Mouse (Mus musculus) limb, embryonic 10.5 days (tissue): ENCODE results near the gene Hcls1. TPM values are rescaled to one million over a fixed set of nuclear protein-coding genes. Genes with fewer than 3 reads are reported as not detected.

Experiments
- DNase-seq: peaks from one replicate; pipeline ENCODE4 v3.0.0-alpha.2; 2017; ENCODE audit warnings: low spot score
- H3K27ac ChIP-seq: fragments of 300-500 bp; sonication (generic); 2 replicates; pipeline ENCODE4 v1.5.1; 2016; ENCODE audit warnings: mild to moderate bottlenecking
- H3K27me3 ChIP-seq: fragments of 300-500 bp; sonication (generic); 2 replicates; pipeline ENCODE4 v1.6.1; 2016; ENCODE audit warnings: low read depth, mild to moderate bottlenecking; ENCODE audit not compliant: poor library complexity, severe bottlenecking
- H3K36me3 ChIP-seq: fragments of 300-500 bp; sonication (generic); 2 replicates; pipeline ENCODE4 v1.6.1; 2016; ENCODE audit warnings: mild to moderate bottlenecking, moderate library complexity
- H3K4me1 ChIP-seq: fragments of 300-500 bp; sonication (generic); 2 replicates; pipeline ENCODE4 v1.6.1; 2016
- H3K4me3 ChIP-seq: fragments of 300-500 bp; sonication (generic); 2 replicates; pipeline ENCODE4 v1.5.1; 2016; ENCODE audit warnings: mild to moderate bottlenecking, moderate library complexity
- H3K9me3 ChIP-seq: fragments of 300-500 bp; sonication (generic); replicated peaks from 2 replicates; pipeline ENCODE4 v1.6.1; 2016; ENCODE audit warnings: mild to moderate bottlenecking
- WGBS: fragments of 180-500 bp; shearing (Covaris S2); methylation state at CpG from one replicate; pipeline ENCODE4 v1.1.7; 2016; 5-methylcytosine and 5-hydroxymethylcytosine counted together
- polyA plus RNA-seq: library from polyadenylated mRNA; unstranded; fragments of >200 nt; fragmentation: Nextera tagmentation; extraction: Ambion mirVana; gene quantifications from 2 replicates; pipeline ENCODE4 v1.2.1, GENCODE M21; 2016

Gene Hcls1
- 2.0 and 2.3 TPM in 2 replicates for polyA plus RNA-seq

- H3K27me3 ChIP-seq = no peaks in the 10 kb centered on the region
- 88% methylated on average over 7 of the region's 7 CpGs for WGBS
- no peak for DNase-seq
- no peak within 1 kb of the TSS for H3K4me3 ChIP-seq
- no peak within 1 kb of the TSS for H3K27ac ChIP-seq
- peaks cover 33% of the 10 kb centered on the region for H3K36me3 ChIP-seq
- peaks cover 18% of the 10 kb centered on the region; the same call in 1 of the 2 replicates for H3K4me1 ChIP-seq
- no peaks in the 10 kb centered on the region for H3K9me3 ChIP-seq
Measured at GRCm38 (mm10) chr16:36934841-36935620, at the start of gene Hcls1. Gene Hcls1, plus strand, starts transcription at chr16:36934983.

- no peaks in the 10 kb centered on the region for H3K27me3 ChIP-seq
- H3K4me1 ChIP-seq = no peaks in the 10 kb centered on the region
- no peaks in the 10 kb centered on the region for H3K9me3 ChIP-seq
- peaks cover 40% of the 10 kb centered on the region for H3K36me3 ChIP-seq
- DNase-seq = no peak
- H3K27ac ChIP-seq = no peak overlapping the region
- 94% methylated on average over 11 of the region's 11 CpGs for WGBS
- H3K4me3 ChIP-seq = no peak overlapping the region
Measured at GRCm38 (mm10) chr16:36885912-36886311, 48.9 kb upstream of the Hcls1 start.

GRCm38 (mm10) chr16:36887546-36887945 is 47.2 kb upstream of the Hcls1 start:
- 89% methylated on average over 5 of the region's 5 CpGs for WGBS
- Histone ChIP-seq H3K27me3 (no peaks in the 10 kb centered on the region), H3K36me3 (peaks cover 55% of the 10 kb centered on the region), H3K9me3 (no peaks in the 10 kb centered on the region), H3K4me1 (no peaks in the 10 kb centered on the region), H3K27ac (no peak overlapping the region), H3K4me3 (no peak overlapping the region)
- no peak for DNase-seq

GRCm38 (mm10) chr16:36890559-36890958 is 44.2 kb upstream of the Hcls1 start:
- WGBS = 96% methylated on average over 3 of the region's 3 CpGs
- Histone ChIP-seq H3K36me3 (peaks cover 79% of the 10 kb centered on the region), H3K9me3 (no peaks in the 10 kb centered on the region), H3K4me1 (no peaks in the 10 kb centered on the region), H3K4me3 (no peak overlapping the region), H3K27me3 (no peaks in the 10 kb centered on the region), H3K27ac (no peak overlapping the region)
- DNase-seq = no peak

GRCm38 (mm10) chr16:36891415-36891814 is 43.4 kb upstream of the Hcls1 start:
- H3K4me3 ChIP-seq = no peak overlapping the region
- DNase-seq = no peak
- H3K9me3 ChIP-seq = no peaks in the 10 kb centered on the region
- peaks cover 80% of the 10 kb centered on the region for H3K36me3 ChIP-seq
- H3K4me1 ChIP-seq = no peaks in the 10 kb centered on the region
- no peaks in the 10 kb centered on the region for H3K27me3 ChIP-seq
- H3K27ac ChIP-seq = no peak overlapping the region
- WGBS = 95% methylated on average over 4 of the region's 4 CpGs

- DNase-seq = peak; percentile 8
- H3K9me3 ChIP-seq = no peaks in the 10 kb centered on the region
- H3K4me1 ChIP-seq = no peaks in the 10 kb centered on the region
- 95% methylated on average over 10 of the region's 10 CpGs for WGBS
- H3K27ac ChIP-seq = no peak overlapping the region
- H3K27me3 ChIP-seq = no peaks in the 10 kb centered on the region
- no peak overlapping the region for H3K4me3 ChIP-seq
- peaks cover 83% of the 10 kb centered on the region for H3K36me3 ChIP-seq
Measured at GRCm38 (mm10) chr16:36893317-36893716, 41.5 kb upstream of the Hcls1 start.

GRCm38 (mm10) chr16:36896712-36897111 is 38.1 kb upstream of the Hcls1 start:
- H3K27ac ChIP-seq = no peak overlapping the region
- no peaks in the 10 kb centered on the region for H3K9me3 ChIP-seq
- H3K36me3 ChIP-seq = peaks cover 84% of the 10 kb centered on the region
- H3K4me1 ChIP-seq = no peaks in the 10 kb centered on the region
- H3K27me3 ChIP-seq = no peaks in the 10 kb centered on the region
- H3K4me3 ChIP-seq = no peak overlapping the region
- WGBS = 93% methylated on average over 6 of the region's 6 CpGs
- no peak for DNase-seq

GRCm38 (mm10) chr16:36903156-36903555 is 31.6 kb upstream of the Hcls1 start:
- Histone ChIP-seq H3K27ac (no peak overlapping the region), H3K9me3 (no peaks in the 10 kb centered on the region), H3K4me3 (no peak overlapping the region), H3K27me3 (no peaks in the 10 kb centered on the region), H3K36me3 (peaks cover 65% of the 10 kb centered on the region), H3K4me1 (no peaks in the 10 kb centered on the region)
- no peak for DNase-seq
- WGBS = 94% methylated on average over 5 of the region's 5 CpGs

- Histone ChIP-seq H3K9me3 (no peaks in the 10 kb centered on the region), H3K36me3 (peaks cover 74% of the 10 kb centered on the region), H3K4me1 (no peaks in the 10 kb centered on the region), H3K27me3 (no peaks in the 10 kb centered on the region), H3K4me3 (no peak overlapping the region), H3K27ac (no peak overlapping the region)
- WGBS = 95% methylated on average over 10 of the region's 10 CpGs
- DNase-seq = no peak
Measured at GRCm38 (mm10) chr16:36911909-36912308, 22.9 kb upstream of the Hcls1 start.

GRCm38 (mm10) chr16:36912311-36912710 is 22.5 kb upstream of the Hcls1 start:
- Histone ChIP-seq H3K4me1 (no peaks in the 10 kb centered on the region), H3K27ac (no peak overlapping the region), H3K36me3 (peaks cover 75% of the 10 kb centered on the region), H3K9me3 (no peaks in the 10 kb centered on the region), H3K27me3 (no peaks in the 10 kb centered on the region), H3K4me3 (no peak overlapping the region)
- no peak for DNase-seq
- 96% methylated on average over 13 of the region's 13 CpGs for WGBS

GRCm38 (mm10) chr16:36914195-36914594 is 20.6 kb upstream of the Hcls1 start:
- H3K4me1 ChIP-seq = no peaks in the 10 kb centered on the region
- peaks cover 80% of the 10 kb centered on the region for H3K36me3 ChIP-seq
- DNase-seq = no peak
- 89% methylated on average over 5 of the region's 5 CpGs for WGBS
- no peak overlapping the region for H3K4me3 ChIP-seq
- no peak overlapping the region for H3K27ac ChIP-seq
- no peaks in the 10 kb centered on the region for H3K9me3 ChIP-seq
- no peaks in the 10 kb centered on the region for H3K27me3 ChIP-seq

GRCm38 (mm10) chr16:36918505-36918904 is 16.3 kb upstream of the Hcls1 start:
- Histone ChIP-seq H3K4me1 (no peaks in the 10 kb centered on the region), H3K4me3 (no peak overlapping the region), H3K36me3 (peaks cover 82% of the 10 kb centered on the region), H3K27me3 (no peaks in the 10 kb centered on the region), H3K9me3 (no peaks in the 10 kb centered on the region), H3K27ac (no peak overlapping the region)
- WGBS = 98% methylated on average over 10 of the region's 10 CpGs
- DNase-seq = no peak

- Histone ChIP-seq H3K36me3 (peaks cover 74% of the 10 kb centered on the region), H3K27ac (no peak overlapping the region), H3K4me1 (no peaks in the 10 kb centered on the region), H3K4me3 (no peak overlapping the region), H3K9me3 (no peaks in the 10 kb centered on the region), H3K27me3 (no peaks in the 10 kb centered on the region)
- WGBS = 96% methylated on average over 3 of the region's 3 CpGs
- DNase-seq = no peak
Measured at GRCm38 (mm10) chr16:36920410-36920809, 14.4 kb upstream of the Hcls1 start.
